Mouse (Mus musculus) myocyte (in vitro differentiated cells): ENCODE results near the gene Tac4. TPM values are rescaled to one million over a fixed set of nuclear protein-coding genes. Genes with fewer than 3 reads are reported as not detected.
A peak's percentile ranks its signal among the peaks of the same experiment; 100 is the strongest.

ENCODE experiments used
- H3K27me3 ChIP-seq: one replicate; pipeline ENCODE4 v1.6.1; 2011; ENCODE audit not compliant: control insufficient read depth, insufficient read depth, insufficient read length
- H3K36me3 ChIP-seq: one replicate; pipeline ENCODE4 v1.6.1; 2011; ENCODE audit not compliant: control insufficient read depth, insufficient read depth
- H3K4me2 ChIP-seq: one replicate; pipeline ENCODE4 v1.6.1; 2011; ENCODE audit warnings: low read depth, control low read depth
- H3K4me3 ChIP-seq: one replicate; pipeline ENCODE4 v1.5.1; 2011; ENCODE audit warnings: mild to moderate bottlenecking, control low read depth, moderate library complexity
- H3K79me2 ChIP-seq: one replicate; pipeline ENCODE4 v1.6.1; 2011; ENCODE audit not compliant: control insufficient read depth, insufficient read depth
- H3ac ChIP-seq: one replicate; pipeline ENCODE4 v1.6.1; 2011; ENCODE audit not compliant: control insufficient read depth, insufficient read length
- CEBPB ChIP-seq: IDR thresholded peaks from 2 replicates; pipeline ENCODE4 v1.6.1; 2011; ENCODE audit warnings: mild to moderate bottlenecking, moderate library complexity; ENCODE audit not compliant: poor library complexity, insufficient read depth, severe bottlenecking
- E2F4 ChIP-seq: IDR thresholded peaks from one replicate; pipeline ENCODE4 v1.6.1; 2011; ENCODE audit warnings: mild to moderate bottlenecking, control low read depth, moderate library complexity; ENCODE audit not compliant: insufficient read depth
- MAX ChIP-seq: IDR thresholded peaks from one replicate; pipeline ENCODE4 v1.6.1; 2011; ENCODE audit warnings: low read depth, mild to moderate bottlenecking, control low read depth
- MYOD1 ChIP-seq, 3 experiments: IDR thresholded peaks; one replicate each; pipeline ENCODE4 v1.6.1; 2011; ENCODE audit warnings: control low read depth in 2 of 3, low read depth in 2 of 3, mild to moderate bottlenecking in 2 of 3, moderate library complexity in 1 of 3; ENCODE audit not compliant: insufficient read length in 2 of 3, control insufficient read depth in 1 of 3
- MYOG ChIP-seq, 3 experiments: IDR thresholded peaks; one replicate each; pipeline ENCODE4 v1.6.1; 2011; ENCODE audit warnings: control low read depth in 2 of 3, low read depth in 2 of 3, mild to moderate bottlenecking in 2 of 3; ENCODE audit not compliant: insufficient read length in 2 of 3, control insufficient read depth in 1 of 3, insufficient read depth in 1 of 3
- POLR2A ChIP-seq: IDR thresholded peaks from one replicate; pipeline ENCODE4 v1.6.1; 2011; ENCODE audit warnings: low read depth, mild to moderate bottlenecking, control low read depth, moderate library complexity; ENCODE audit not compliant: insufficient read length
- POLR2AphosphoS2 ChIP-seq: IDR thresholded peaks from one replicate; pipeline ENCODE4 v1.6.1; 2011; ENCODE audit warnings: low read depth, control low read depth; ENCODE audit not compliant: insufficient read length
- REST ChIP-seq: IDR thresholded peaks from one replicate; pipeline ENCODE4 v1.6.1; 2011; ENCODE audit warnings: mild to moderate bottlenecking, control low read depth, moderate library complexity; ENCODE audit not compliant: insufficient read depth, insufficient read length
- SRF ChIP-seq: IDR thresholded peaks from one replicate; pipeline ENCODE4 v1.6.1; 2011; ENCODE audit warnings: low read depth; ENCODE audit not compliant: control insufficient read depth, insufficient read length
- TCF12 ChIP-seq: IDR thresholded peaks from one replicate; pipeline ENCODE4 v1.6.1; 2011; ENCODE audit warnings: mild to moderate bottlenecking, control low read depth; ENCODE audit not compliant: poor library complexity, insufficient read depth, severe bottlenecking
- TCF3 ChIP-seq: IDR thresholded peaks from one replicate; pipeline ENCODE4 v1.6.1; 2011; ENCODE audit warnings: low read depth, control low read depth; ENCODE audit not compliant: insufficient read length
- USF1 ChIP-seq: IDR thresholded peaks from one replicate; pipeline ENCODE4 v1.6.1; 2011; ENCODE audit warnings: low read depth, mild to moderate bottlenecking, control low read depth, moderate library complexity
- polyA plus RNA-seq: library from polyadenylated mRNA; unstranded; fragments of >200 nt; fragmentation: generic; extraction: Trizol; gene quantifications from one replicate; pipeline ENCODE4 v1.2.1, GENCODE M21; 2012; ENCODE audit warnings: missing spikeins

Gene Tac4
- 8.3 TPM for polyA plus RNA-seq

DNA sequence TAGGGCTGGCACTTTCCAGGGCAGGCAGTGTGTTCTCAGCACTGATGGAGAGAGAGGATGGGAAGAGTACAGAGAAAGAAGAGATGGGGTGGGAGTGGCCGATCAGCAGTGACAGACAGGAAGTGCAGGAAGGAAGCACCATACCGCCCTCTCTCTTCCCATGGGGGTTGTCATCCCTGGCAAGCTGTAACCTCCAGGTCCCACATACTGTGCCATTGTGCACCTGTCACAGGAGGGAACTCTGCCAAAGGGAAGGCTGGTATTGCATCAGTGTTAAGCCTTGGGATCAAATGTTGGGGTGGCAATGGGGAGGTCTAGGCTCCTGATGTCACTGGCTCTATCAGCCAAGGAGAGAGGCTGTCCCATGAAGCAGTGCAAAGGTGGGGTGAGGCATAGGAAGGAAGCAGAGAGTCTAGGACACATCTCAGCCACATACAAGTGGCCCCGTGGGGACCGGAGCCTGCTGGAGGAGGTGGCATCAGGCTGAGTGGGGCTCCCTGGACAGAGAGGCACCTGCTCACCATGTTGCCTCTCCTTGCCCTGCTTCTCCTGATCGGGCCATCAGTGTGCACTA is at the start of gene Tac4:
Tac4 (plus strand) TSS at position 352 of the 574 bp plus-strand sequence.
- H3K79me2 ChIP-seq, result no peaks in the 10 kb centered on the region
- H3K27me3 ChIP-seq, result no peaks in the 10 kb centered on the region
- H3ac ChIP-seq, result no peak within 1 kb of the TSS
- no peak within 1 kb of the TSS for H3K4me3 ChIP-seq
- peaks cover 4% of the 10 kb centered on the region for H3K36me3 ChIP-seq
- TF ChIP-seq MYOG (IDR thresholded peaks at IDR 0.05; ENCODE audit: control insufficient read depth in 1 of 3, insufficient read depth in 1 of 3, insufficient read length in 2 of 3, low read depth in 2 of 3), result peak; percentile 26 to 88 (median 49)
- no peak for TF ChIP-seq MAX
- peak; percentile 7 for TF ChIP-seq TCF3
- TF ChIP-seq E2F4, result no peak
- peak; percentile 52 for TF ChIP-seq POLR2AphosphoS2
- peak; percentile 74 for TF ChIP-seq CEBPB
- peak in 2 of 3 experiments; percentile 67 to 97 for TF ChIP-seq MYOD1 (IDR thresholded peaks at IDR 0.05; ENCODE audit: control insufficient read depth in 1 of 3, insufficient read length in 2 of 3, low read depth in 2 of 3)
- peak within 1 kb of the TSS; percentile 39 for H3K4me2 ChIP-seq

GRCm38 (mm10) chr11:95213607-95214006 is 47.7 kb upstream of the Tac4 start:
- Histone ChIP-seq H3K36me3 (no peaks in the 10 kb centered on the region), H3K4me2 (no peak overlapping the region), H3ac (no peak overlapping the region), H3K79me2 (no peaks in the 10 kb centered on the region), H3K27me3 (no peaks in the 10 kb centered on the region), H3K4me3 (no peak overlapping the region)
- peak in 1 of 3 experiments; percentile 5 for TF ChIP-seq MYOG (IDR thresholded peaks at IDR 0.05; ENCODE audit: control insufficient read depth in 1 of 3, insufficient read depth in 1 of 3, insufficient read length in 2 of 3, low read depth in 2 of 3)
- TF ChIP-seq SRF, result no peak

DNA sequence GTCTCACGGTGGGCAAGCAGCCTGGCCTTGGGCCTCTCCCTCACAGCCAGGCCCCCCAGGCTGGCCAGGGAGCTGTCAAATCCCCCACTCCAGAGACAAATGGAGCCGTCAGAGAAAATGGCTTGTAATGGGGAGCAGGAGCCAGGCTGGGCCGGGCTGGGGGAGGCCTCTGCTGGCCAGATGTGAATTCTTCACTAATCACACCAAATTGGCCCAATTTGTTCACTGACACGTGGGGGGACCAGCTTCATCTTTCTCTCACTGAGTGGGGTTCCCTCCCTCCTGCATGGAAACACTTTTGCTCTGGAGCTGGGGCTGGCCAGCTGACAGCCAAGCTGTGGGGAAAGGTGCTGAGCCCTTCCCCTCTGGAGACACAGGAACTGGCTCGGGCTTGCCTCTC is 47.0 kb upstream of the Tac4 start:
- H3K27me3 ChIP-seq, result no peaks in the 10 kb centered on the region
- no peaks in the 10 kb centered on the region for H3K36me3 ChIP-seq
- TF ChIP-seq USF1 (no peak), TCF12 (no peak)
- no peak overlapping the region for H3K4me2 ChIP-seq
- H3ac ChIP-seq, result no peak overlapping the region
- H3K79me2 ChIP-seq, result no peaks in the 10 kb centered on the region
- H3K4me3 ChIP-seq, result no peak overlapping the region

GRCm38 (mm10) chr11:95216193-95216592 is 45.1 kb upstream of the Tac4 start:
- no peak overlapping the region for H3K4me3 ChIP-seq
- no peak overlapping the region for H3ac ChIP-seq
- TF ChIP-seq USF1, result no peak
- no peak for TF ChIP-seq MYOD1 (IDR thresholded peaks at IDR 0.05; ENCODE audit: control insufficient read depth in 1 of 3, insufficient read length in 2 of 3, low read depth in 2 of 3)
- TF ChIP-seq TCF3, result no peak
- TF ChIP-seq TCF12, result no peak
- no peak for TF ChIP-seq SRF
- TF ChIP-seq POLR2A, result no peak
- TF ChIP-seq CEBPB, result no peak
- TF ChIP-seq MYOG (IDR thresholded peaks at IDR 0.05; ENCODE audit: control insufficient read depth in 1 of 3, insufficient read depth in 1 of 3, insufficient read length in 2 of 3, low read depth in 2 of 3), result no peak
- TF ChIP-seq MAX, result no peak
- TF ChIP-seq REST, result no peak
- no peak for TF ChIP-seq POLR2AphosphoS2
- no peaks in the 10 kb centered on the region for H3K36me3 ChIP-seq
- H3K27me3 ChIP-seq, result no peaks in the 10 kb centered on the region
- H3K4me2 ChIP-seq, result no peak overlapping the region
- H3K79me2 ChIP-seq, result no peaks in the 10 kb centered on the region

GRCm38 (mm10) chr11:95219111-95219510 is 42.2 kb upstream of the Tac4 start:
- no peaks in the 10 kb centered on the region for H3K79me2 ChIP-seq
- H3K4me2 ChIP-seq, result no peak overlapping the region
- no peak for TF ChIP-seq POLR2AphosphoS2
- no peak for TF ChIP-seq POLR2A
- TF ChIP-seq TCF12, result no peak
- TF ChIP-seq MYOG (IDR thresholded peaks at IDR 0.05; ENCODE audit: control insufficient read depth in 1 of 3, insufficient read depth in 1 of 3, insufficient read length in 2 of 3, low read depth in 2 of 3), result no peak
- TF ChIP-seq MAX, result no peak
- no peak for TF ChIP-seq CEBPB
- TF ChIP-seq SRF, result no peak
- no peak for TF ChIP-seq TCF3
- TF ChIP-seq MYOD1 (IDR thresholded peaks at IDR 0.05; ENCODE audit: control insufficient read depth in 1 of 3, insufficient read length in 2 of 3, low read depth in 2 of 3), result no peak
- TF ChIP-seq REST, result no peak
- H3K4me3 ChIP-seq, result no peak overlapping the region
- H3K36me3 ChIP-seq, result no peaks in the 10 kb centered on the region
- H3ac ChIP-seq, result no peak overlapping the region
- no peaks in the 10 kb centered on the region for H3K27me3 ChIP-seq
